Mouse (Mus musculus): ENCODE results near the gene Pde5a. TPM values are rescaled to one million over a fixed set of nuclear protein-coding genes. Genes with fewer than 3 reads are reported as not detected.

Gene Pde5a
- polyA plus RNA-seq, 1 experiment from 2014 or later: 5.4 TPM

DNA sequence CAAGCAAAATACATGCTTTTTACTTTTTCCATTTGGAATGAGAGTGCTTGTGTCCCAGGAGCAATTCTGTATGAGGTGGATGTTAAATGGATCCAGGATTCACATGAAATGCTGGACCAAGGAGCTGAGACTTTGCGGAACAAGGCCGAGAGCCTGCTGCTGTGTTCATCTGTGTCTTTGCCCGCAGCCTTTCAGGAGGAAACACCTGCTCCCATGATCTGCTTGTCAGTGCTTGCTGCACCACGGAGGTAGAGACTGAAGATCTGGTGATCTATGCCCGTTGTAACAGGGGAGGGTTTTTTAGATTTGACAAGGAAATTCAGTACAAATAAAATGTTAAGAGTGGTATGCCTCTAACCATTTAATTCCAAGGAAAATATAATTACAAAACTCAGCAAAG lies 39.1 kb downstream of the Pde5a start:
- WGBS: 79% methylated on average over 5 of the region's 5 CpGs
- H3K27me3 ChIP-seq: no peaks in the 10 kb centered on the region
- no peaks in the 10 kb centered on the region for H3K9me3 ChIP-seq (replicated peaks)
- no peaks in the 10 kb centered on the region for H3K4me1 ChIP-seq
- H3K4me2 ChIP-seq: no peak overlapping the region
- H3K4me3 ChIP-seq (replicated peaks): no peak overlapping the region
- no peaks in the 10 kb centered on the region for H3K36me3 ChIP-seq
- H3K27ac ChIP-seq: no peak overlapping the region
- H3K9ac ChIP-seq: no peak overlapping the region
- ATAC-seq (replicated peaks; ENCODE audit: low FRiP score): no peak

DNA sequence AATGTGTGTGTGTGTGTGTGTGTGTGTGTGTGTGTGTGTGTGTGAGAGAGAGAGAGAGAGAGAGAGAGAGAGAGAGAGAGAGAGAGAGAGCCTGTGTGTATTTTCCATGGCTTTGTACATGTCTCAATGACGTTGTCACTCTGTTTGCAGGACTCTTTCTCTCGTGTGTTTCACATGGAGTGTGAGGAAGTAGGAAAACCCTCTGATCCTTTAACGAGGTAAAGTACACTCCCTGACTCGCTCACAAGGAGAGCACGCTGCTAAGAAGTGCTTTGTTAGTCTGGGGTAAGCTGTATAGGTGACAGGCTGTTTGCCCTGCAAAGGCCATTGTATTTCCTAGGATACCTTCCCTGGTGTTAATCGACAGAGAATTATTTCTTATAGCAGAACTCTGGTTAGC lies 52.7 kb downstream of the Pde5a start:
- H3K4me2 ChIP-seq: no peak overlapping the region
- no peak for ATAC-seq (replicated peaks; ENCODE audit: low FRiP score)
- WGBS: 73% methylated on average over 6 of the region's 6 CpGs

DNA sequence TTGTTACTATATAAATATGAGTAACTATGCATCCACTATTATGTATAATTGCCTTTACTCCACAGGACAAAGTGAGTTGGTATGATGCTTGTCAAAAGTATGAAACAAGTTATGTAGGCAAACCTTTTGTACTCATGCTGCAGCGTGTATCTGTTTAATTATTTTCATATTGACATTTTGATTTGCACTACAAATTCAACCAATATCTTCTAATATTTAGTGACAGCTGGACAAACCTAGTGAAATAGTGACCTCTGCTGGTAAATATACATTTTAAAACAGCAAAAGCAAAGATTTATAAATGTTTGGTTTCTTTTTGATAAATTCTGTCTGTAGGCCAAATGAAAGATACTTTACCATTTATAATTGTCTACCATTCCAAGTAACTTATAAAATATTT lies 55.5 kb downstream of the Pde5a start:
- ATAC-seq (replicated peaks; ENCODE audit: low FRiP score): no peak
- H3K36me3 ChIP-seq: peaks cover 14% of the 10 kb centered on the region; the same call in 1 of the 2 replicates
- no peaks in the 10 kb centered on the region for H3K9me3 ChIP-seq (replicated peaks)

More for the DNA sequence above, 52.7 kb downstream of the Pde5a start:
- Histone ChIP-seq H3K27me3 (no peaks in the 10 kb centered on the region), H3K36me3 (peaks cover 8% of the 10 kb centered on the region; the same call in 1 of the 2 replicates), H3K9me3 (replicated peaks) (no peaks in the 10 kb centered on the region), H3K4me1 (no peaks in the 10 kb centered on the region), H3K9ac (no peak overlapping the region), H3K27ac (no peak overlapping the region), H3K4me3 (replicated peaks) (no peak overlapping the region)

DNA sequence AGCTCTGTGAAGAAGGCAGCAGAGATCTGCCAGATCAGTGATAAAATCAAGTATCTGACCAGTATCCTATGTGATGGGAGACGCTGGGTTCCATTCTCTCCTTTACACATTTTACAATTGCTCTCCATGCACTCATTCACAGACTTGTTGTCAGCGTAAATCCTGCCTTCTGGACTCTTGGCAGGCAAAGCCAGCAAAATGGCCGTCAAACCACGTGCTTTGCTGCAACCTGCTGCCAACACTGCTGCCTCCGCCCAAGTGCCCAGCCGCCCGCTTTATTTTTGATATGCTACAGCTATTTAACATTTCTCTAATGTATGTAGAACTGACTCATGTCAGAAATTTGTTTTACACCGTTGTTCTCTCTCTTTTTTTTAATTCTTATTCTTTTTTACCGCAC lies 59.6 kb downstream of the Pde5a start:
- peaks cover 30% of the 10 kb centered on the region for H3K36me3 ChIP-seq
- 92% methylated on average over 9 of the region's 9 CpGs for whole genome bisulfite sequencing

More for the DNA sequence above, 55.5 kb downstream of the Pde5a start:
- WGBS: 69% methylated on average over 1 of the region's 1 CpGs
- Histone ChIP-seq H3K4me2 (no peak overlapping the region), H3K27me3 (no peaks in the 10 kb centered on the region), H3K4me1 (no peaks in the 10 kb centered on the region), H3K9ac (no peak overlapping the region), H3K4me3 (replicated peaks) (no peak overlapping the region), H3K27ac (no peak overlapping the region)

DNA sequence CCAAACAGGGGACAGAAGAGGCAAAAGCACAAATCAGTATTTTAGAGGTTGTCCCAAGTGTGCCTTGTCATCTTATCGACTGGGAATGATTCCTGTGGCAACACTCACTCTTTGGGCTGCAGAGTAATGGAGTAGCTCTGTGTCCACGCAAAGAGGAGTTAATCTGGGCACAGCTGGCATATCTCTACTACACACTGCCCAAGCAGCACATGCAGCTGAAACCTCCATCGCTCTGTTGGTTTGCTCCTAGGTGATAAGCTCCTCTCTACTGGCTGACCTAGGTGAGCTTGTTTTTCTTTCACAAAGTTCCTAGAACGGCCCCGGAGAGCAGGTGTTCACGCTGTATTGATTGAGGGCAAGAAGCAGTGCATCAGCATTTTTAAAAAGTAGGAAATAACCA lies 60.8 kb downstream of the Pde5a start:
- Histone ChIP-seq H3K36me3 (peaks cover 30% of the 10 kb centered on the region), H3K4me1 (no peaks in the 10 kb centered on the region), H3K27me3 (no peaks in the 10 kb centered on the region), H3K27ac (no peak overlapping the region), H3K4me3 (replicated peaks) (no peak overlapping the region), H3K9me3 (replicated peaks) (peaks cover 9% of the 10 kb centered on the region; the same call in 1 of the 2 replicates), H3K4me2 (no peak overlapping the region), H3K9ac (no peak overlapping the region)
- ATAC-seq (replicated peaks; ENCODE audit: low FRiP score): no peak
- WGBS: 96% methylated on average over 6 of the region's 6 CpGs

More for the DNA sequence above, 59.6 kb downstream of the Pde5a start:
- Histone ChIP-seq H3K9me3 (replicated peaks) (peaks cover 9% of the 10 kb centered on the region; the same call in 1 of the 2 replicates), H3K4me1 (no peaks in the 10 kb centered on the region), H3K9ac (no peak overlapping the region), H3K27me3 (no peaks in the 10 kb centered on the region), H3K27ac (no peak overlapping the region), H3K4me2 (no peak overlapping the region), H3K4me3 (replicated peaks) (no peak overlapping the region)
- ATAC-seq (replicated peaks; ENCODE audit: low FRiP score): no peak

DNA sequence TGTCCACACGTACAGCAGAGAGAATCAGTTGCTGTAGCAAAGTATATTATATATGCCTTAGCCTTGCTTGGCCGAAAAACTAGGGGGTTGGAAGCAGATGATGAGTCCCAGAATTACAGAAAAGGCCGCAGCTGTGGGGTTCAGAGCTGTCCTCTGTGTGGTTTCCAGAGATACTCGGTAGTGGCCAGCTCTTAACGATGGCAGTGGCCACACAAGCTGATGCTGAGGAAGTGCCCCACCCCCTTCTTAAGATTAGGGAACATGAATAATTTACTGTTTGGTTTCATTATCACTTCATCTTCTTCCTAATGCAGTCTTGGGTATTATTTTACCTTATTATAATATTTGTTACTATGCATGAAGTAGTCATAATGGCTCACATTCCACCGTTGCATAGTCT lies 71.3 kb downstream of the Pde5a start:
- H3K27ac ChIP-seq: no peak overlapping the region
- no peak for ATAC-seq (replicated peaks; ENCODE audit: low FRiP score)
- H3K4me2 ChIP-seq: no peak overlapping the region
- H3K4me1 ChIP-seq: peaks cover 3% of the 10 kb centered on the region; the same call in 1 of the 2 replicates
- H3K27me3 ChIP-seq: no peaks in the 10 kb centered on the region
- no peak overlapping the region for H3K9ac ChIP-seq
- WGBS: 76% methylated on average over 6 of the region's 6 CpGs
- H3K4me3 ChIP-seq (replicated peaks): no peak overlapping the region
- peaks cover 25% of the 10 kb centered on the region for H3K36me3 ChIP-seq
- no peaks in the 10 kb centered on the region for H3K9me3 ChIP-seq (replicated peaks)

DNA sequence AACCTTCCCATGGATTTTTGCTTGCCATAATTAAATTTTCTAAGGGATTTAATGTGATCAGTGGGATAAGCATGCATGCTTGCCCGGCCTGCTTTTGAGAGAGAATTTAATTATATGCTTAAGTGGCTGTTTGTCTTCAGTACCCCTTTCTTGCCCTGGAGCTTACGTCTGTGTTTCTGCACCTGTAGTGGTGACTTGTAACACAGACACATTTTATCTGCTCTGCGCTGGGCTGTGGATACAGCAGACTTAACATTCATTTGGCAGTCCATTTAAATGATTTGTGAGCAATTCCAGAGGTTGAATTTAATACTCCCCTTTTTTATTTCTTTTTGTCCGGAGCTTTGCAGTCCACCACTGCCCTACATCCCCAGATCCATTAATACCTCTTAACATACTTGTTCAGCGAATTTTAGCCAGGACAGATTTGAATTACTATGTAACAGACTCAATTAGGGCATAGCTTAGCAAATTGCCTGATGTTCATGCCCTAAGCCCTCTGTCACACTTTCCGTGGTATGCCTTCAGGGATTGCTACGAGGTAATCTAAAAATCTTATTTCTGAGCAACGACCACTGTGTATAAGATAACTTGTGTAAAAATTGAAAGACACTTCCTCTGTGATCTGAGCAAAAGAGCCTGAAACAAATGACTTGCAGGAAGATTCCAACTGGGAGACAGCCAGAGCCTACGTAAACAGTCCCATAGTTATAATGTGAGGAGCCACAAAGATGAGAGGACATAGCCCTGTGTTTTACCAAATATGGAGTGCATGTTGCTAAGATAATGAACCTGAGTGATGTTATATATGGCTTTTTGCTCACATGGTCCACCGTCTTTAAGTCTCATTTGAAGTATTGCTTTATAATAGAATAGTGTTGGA lies 72.0 kb downstream of the Pde5a start:
- Histone ChIP-seq H3K27ac (no peak overlapping the region), H3K9ac (no peak overlapping the region), H3K36me3 (peaks cover 21% of the 10 kb centered on the region), H3K9me3 (replicated peaks) (no peaks in the 10 kb centered on the region), H3K4me2 (no peak overlapping the region), H3K4me3 (replicated peaks) (no peak overlapping the region), H3K27me3 (no peaks in the 10 kb centered on the region), H3K4me1 (peaks cover 3% of the 10 kb centered on the region; the same call in 1 of the 2 replicates)
- ATAC-seq (replicated peaks; ENCODE audit: low FRiP score): no peak
- 45% methylated on average over 10 of the region's 10 CpGs for WGBS

DNA sequence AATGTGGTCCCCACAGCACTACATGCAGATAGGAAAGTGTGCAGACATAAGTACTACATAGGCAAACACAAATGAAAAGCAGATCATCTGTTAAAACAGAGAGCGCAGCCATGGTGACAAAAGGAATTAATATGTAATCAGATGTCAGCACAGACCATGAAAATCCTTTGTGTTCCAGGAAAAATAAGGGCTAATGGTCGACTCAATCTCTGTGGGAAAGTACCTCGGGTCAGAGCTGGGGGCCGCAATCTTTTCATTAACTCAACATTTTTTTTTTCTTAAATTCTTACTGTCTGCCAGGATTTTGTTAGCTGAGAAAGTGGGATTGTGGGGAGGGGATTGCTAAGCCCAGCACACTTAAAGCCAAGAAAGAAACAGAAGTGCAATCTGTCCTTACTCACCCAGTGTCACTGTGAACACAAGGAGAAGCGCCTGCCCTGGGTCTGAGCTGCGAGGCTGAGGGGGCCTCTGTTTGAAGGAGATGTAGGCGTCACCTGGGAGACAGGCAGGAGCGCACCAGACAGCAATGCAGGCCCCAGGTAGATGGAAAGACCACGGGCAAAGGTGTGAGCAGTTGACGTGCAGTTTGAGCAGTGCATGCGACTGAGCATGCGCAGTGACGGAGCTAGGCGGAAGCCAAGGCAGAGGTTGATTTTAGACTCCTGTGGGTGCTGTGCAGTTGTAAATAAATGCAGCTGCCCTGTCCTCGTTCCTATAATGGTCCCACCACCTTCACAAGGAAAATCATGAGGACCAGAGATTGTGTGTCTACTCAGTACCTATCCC lies 72.9 kb downstream of the Pde5a start:
- no peak overlapping the region for H3K9ac ChIP-seq
- no peak for ATAC-seq (replicated peaks; ENCODE audit: low FRiP score)
- no peak overlapping the region for H3K27ac ChIP-seq
- H3K9me3 ChIP-seq (replicated peaks): no peaks in the 10 kb centered on the region
- H3K36me3 ChIP-seq: peaks cover 17% of the 10 kb centered on the region
- H3K27me3 ChIP-seq: no peaks in the 10 kb centered on the region
- WGBS: 84% methylated on average over 15 of the region's 15 CpGs
- H3K4me1 ChIP-seq: peaks cover 3% of the 10 kb centered on the region; the same call in 1 of the 2 replicates
- no peak overlapping the region for H3K4me3 ChIP-seq (replicated peaks)
- no peak overlapping the region for H3K4me2 ChIP-seq

DNA sequence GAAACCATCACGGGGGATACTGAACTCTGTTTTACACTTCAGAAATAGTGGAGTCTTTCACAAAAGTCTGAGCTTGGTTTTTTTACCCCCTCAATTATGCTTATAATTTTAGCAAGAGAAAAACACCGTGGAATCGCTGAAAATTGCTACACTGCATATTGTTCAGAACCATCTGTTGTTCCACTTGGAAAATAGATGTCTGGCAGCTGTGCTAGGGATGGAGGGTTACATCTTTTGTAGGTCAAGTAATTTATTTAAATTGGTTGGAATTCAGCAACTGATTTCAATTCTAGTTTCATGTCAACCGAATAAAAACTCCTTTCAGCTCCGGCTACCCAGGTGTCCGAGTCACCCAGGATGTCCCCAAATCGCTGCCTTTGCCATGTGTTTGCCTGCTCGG lies 78.6 kb downstream of the Pde5a start:
- no peaks in the 10 kb centered on the region for H3K27me3 ChIP-seq
- ATAC-seq (replicated peaks; ENCODE audit: low FRiP score): no peak
- H3K9me3 ChIP-seq (replicated peaks): no peaks in the 10 kb centered on the region
- no peak overlapping the region for H3K4me2 ChIP-seq
- no peak overlapping the region for H3K9ac ChIP-seq
- H3K36me3 ChIP-seq: peaks cover 13% of the 10 kb centered on the region
- H3K27ac ChIP-seq: no peak overlapping the region
- whole genome bisulfite sequencing: 95% methylated on average over 8 of the region's 8 CpGs
- no peak overlapping the region for H3K4me3 ChIP-seq (replicated peaks)
- no peaks in the 10 kb centered on the region for H3K4me1 ChIP-seq

DNA sequence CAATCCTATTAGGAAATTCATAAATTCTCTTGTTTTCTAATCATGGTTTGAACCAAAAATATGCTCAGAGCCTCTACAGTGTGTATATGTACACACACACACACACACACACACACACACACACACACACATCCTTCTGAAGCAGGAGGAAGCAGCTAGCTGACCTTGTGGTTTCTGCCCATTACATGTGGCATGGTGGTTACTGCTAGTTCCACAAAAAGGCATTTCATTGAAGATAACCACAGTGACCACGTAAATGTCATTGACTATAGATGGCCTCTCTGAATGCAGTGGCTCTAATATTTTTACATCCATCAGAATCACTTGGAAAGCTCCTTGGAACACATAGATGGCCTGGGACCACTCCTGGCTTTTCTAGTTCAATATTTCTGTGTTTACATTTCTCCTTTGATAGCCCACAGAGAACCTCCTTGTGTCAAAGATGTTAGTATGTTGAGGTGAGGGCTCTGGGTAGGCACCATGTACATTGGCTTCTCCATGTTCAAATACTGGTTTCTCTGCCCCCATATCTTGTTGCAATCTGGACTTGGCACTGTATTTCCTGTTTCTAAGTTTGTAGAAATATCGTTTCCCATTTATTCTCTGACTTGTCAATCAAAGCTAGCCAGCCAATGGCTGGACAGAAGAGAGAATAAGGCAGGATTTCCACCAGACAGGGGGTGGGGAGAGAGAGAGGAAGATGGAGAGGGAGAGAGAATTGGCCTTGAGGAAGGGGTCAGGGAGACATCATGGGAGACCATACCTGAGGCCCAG lies 81.5 kb downstream of the Pde5a start:
- H3K27me3 ChIP-seq: no peaks in the 10 kb centered on the region
- H3K9ac ChIP-seq: no peak overlapping the region
- no peak for ATAC-seq (replicated peaks; ENCODE audit: low FRiP score)
- WGBS: 93% methylated on average over 2 of the region's 2 CpGs
- no peaks in the 10 kb centered on the region for H3K9me3 ChIP-seq (replicated peaks)
- no peak overlapping the region for H3K4me2 ChIP-seq
- no peak overlapping the region for H3K27ac ChIP-seq
- H3K4me3 ChIP-seq (replicated peaks): no peak overlapping the region
- peaks cover 7% of the 10 kb centered on the region; the same call in 1 of the 2 replicates for H3K4me1 ChIP-seq
- no peaks in the 10 kb centered on the region for H3K36me3 ChIP-seq

DNA sequence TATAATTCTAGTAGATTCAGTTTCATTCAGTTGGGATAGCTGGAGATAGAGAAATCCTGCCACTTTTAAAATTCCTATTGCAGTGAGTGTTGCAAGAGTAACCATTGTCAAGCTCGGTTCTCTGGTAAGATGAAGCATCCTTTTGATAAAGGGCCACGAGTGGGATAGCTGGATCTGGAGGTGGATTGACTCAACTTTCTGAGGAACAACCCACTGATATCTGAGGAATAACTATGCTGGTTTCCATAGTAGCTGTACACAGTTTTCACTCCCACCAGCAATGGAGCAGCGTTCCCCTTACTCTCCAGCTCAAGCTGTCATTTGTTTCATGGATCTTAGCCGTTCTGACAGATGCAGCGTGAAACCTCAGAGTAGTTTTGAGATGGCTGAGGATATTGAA lies 82.2 kb downstream of the Pde5a start:
- WGBS: 93% methylated on average over 5 of the region's 5 CpGs
- peaks cover 7% of the 10 kb centered on the region; the same call in 1 of the 2 replicates for H3K4me1 ChIP-seq
- H3K27ac ChIP-seq: no peak overlapping the region
- no peaks in the 10 kb centered on the region for H3K9me3 ChIP-seq (replicated peaks)
- H3K9ac ChIP-seq: no peak overlapping the region
- H3K4me2 ChIP-seq: no peak overlapping the region
- ATAC-seq (replicated peaks; ENCODE audit: low FRiP score): no peak
- H3K4me3 ChIP-seq (replicated peaks): no peak overlapping the region
- H3K36me3 ChIP-seq: no peaks in the 10 kb centered on the region
- H3K27me3 ChIP-seq: no peaks in the 10 kb centered on the region

Data from kidney, embryonic 15.5 days (tissue).